Mouse (Mus musculus) embryonic facial prominence, embryonic 11.5 days (tissue): ENCODE measurements around the gene Cpne9. TPM values are rescaled to one million over a fixed set of nuclear protein-coding genes. Genes with fewer than 3 reads are reported as not detected.
"Not testable (repeated sequence)": the region's sequence is repeated elsewhere in the genome, so short reads cannot be mapped to it uniquely, and the experiment has no call there.

Experiments
- ATAC-seq: fragments of 200-750 bp; cut with Nextera tagmentation; replicated peaks from 2 replicates; pipeline ENCODE4 v1.8.0; 2017; ENCODE audit warnings: low read depth; ENCODE audit not compliant: insufficient number of reproducible peaks, low FRiP score, low TSS enrichment
- DNase-seq: peaks from one replicate; pipeline ENCODE4 v3.0.0-alpha.2; 2015; ENCODE audit warnings: low spot score
- H3K27ac ChIP-seq: fragments of 300-500 bp; sonication (generic); replicated peaks from 2 replicates; pipeline ENCODE4 v1.5.1; 2014; ENCODE audit warnings: mild to moderate bottlenecking, low read depth, low read length, control low read depth
- H3K27me3 ChIP-seq: fragments of 300-500 bp; sonication (generic); 2 replicates; pipeline ENCODE4 v1.6.1; 2014; ENCODE audit warnings: mild to moderate bottlenecking, low read length, moderate library complexity, mixed read lengths; ENCODE audit not compliant: control insufficient read depth, insufficient read depth
- H3K36me3 ChIP-seq: fragments of 300-500 bp; sonication (generic); replicated peaks from 2 replicates; pipeline ENCODE4 v1.6.1; 2014; ENCODE audit warnings: low read depth, mild to moderate bottlenecking, low read length, moderate library complexity, mixed read lengths; ENCODE audit not compliant: control insufficient read depth, insufficient read depth
- H3K4me1 ChIP-seq: fragments of 300-500 bp; sonication (generic); 2 replicates; pipeline ENCODE4 v1.6.1; 2014; ENCODE audit warnings: low read length, mixed read lengths; ENCODE audit not compliant: control insufficient read depth, insufficient read depth
- H3K4me2 ChIP-seq: fragments of 300-500 bp; sonication (generic); 2 replicates; pipeline ENCODE4 v1.6.1; 2014; ENCODE audit warnings: low read depth, mild to moderate bottlenecking, control low read depth, low read length, moderate library complexity
- H3K4me3 ChIP-seq: fragments of 300-500 bp; sonication (generic); 2 replicates; pipeline ENCODE4 v1.5.1; 2014; ENCODE audit warnings: low read depth, low read length, control low read depth
- H3K9ac ChIP-seq: fragments of 300-500 bp; sonication (generic); replicated peaks from 2 replicates; pipeline ENCODE4 v1.6.1; 2014; ENCODE audit warnings: mild to moderate bottlenecking, control low read depth, low read length
- H3K9me3 ChIP-seq: fragments of 300-500 bp; sonication (generic); replicated peaks from 2 replicates; pipeline ENCODE4 v1.6.1; 2016; ENCODE audit warnings: mild to moderate bottlenecking, low read length, inconsistent platforms, mixed read lengths; ENCODE audit not compliant: control insufficient read depth
- WGBS: fragments of 180-500 bp; shearing (Covaris S2); extraction: QIAGEN DNeasy Blood & Tissue Kit; methylation state at CpG from one replicate; pipeline ENCODE4 v1.1.7; 2014; 5-methylcytosine and 5-hydroxymethylcytosine counted together
- polyA plus RNA-seq: library from polyadenylated mRNA; unstranded; fragments of >200 nt; fragmentation: Nextera tagmentation; extraction: Ambion mirVana; gene quantifications from 2 replicates; pipeline ENCODE4 v1.2.1, GENCODE M21; 2014

Gene Cpne9
- polyA plus RNA-seq, 1 experiment from 2014 or later, result 0.14 TPM

GRCm38 (mm10) chr6:113308141-113308540, 26.0 kb downstream of the Cpne9 start:
- Histone ChIP-seq H3K36me3 (peaks cover 5% of the 10 kb centered on the region), H3K9me3 (no peaks in the 10 kb centered on the region), H3K4me1 (no peaks in the 10 kb centered on the region), H3K9ac (peak overlapping the region; percentile 94), H3K4me2 (peak overlapping the region; percentile 95), H3K27me3 (no peaks in the 10 kb centered on the region), H3K4me3 (peak overlapping the region; percentile 97), H3K27ac (no peak overlapping the region)
- WGBS, result 33% methylated on average over 5 of the region's 5 CpGs
- DNase-seq (no peak), ATAC-seq (no peak)

- Histone ChIP-seq H3K4me3 (no peak overlapping the region), H3K27ac (no peak overlapping the region), H3K4me2 (no peak overlapping the region), H3K9me3 (no peaks in the 10 kb centered on the region), H3K9ac (no peak overlapping the region), H3K27me3 (no peaks in the 10 kb centered on the region), H3K36me3 (peaks cover 38% of the 10 kb centered on the region), H3K4me1 (no peaks in the 10 kb centered on the region)
- ATAC-seq (no peak), DNase-seq (no peak)
- 89% methylated on average over 3 of the region's 3 CpGs for WGBS
Measured at GRCm38 (mm10) chr6:113315972-113316371, 33.9 kb downstream of the Cpne9 start.

GRCm38 (mm10) chr6:113326533-113327315, 44.6 kb downstream of the Cpne9 start, which contains the start of gene Ogg1:
Ogg1 (plus strand) TSS chr6:113326972.
- DNase-seq (peak; percentile 98), ATAC-seq (peak; percentile 98)
- H3K4me2 ChIP-seq, result peak within 1 kb of the TSS; percentile 87
- under 1% methylated on average over 52 of the region's 52 CpGs for WGBS
- no peaks in the 10 kb centered on the region for H3K27me3 ChIP-seq
- no peaks in the 10 kb centered on the region; the same call in none of the 2 replicates for H3K36me3 ChIP-seq
- H3K27ac ChIP-seq, result peak within 1 kb of the TSS; percentile 53
- H3K4me3 ChIP-seq, result peak within 1 kb of the TSS; percentile 53
- H3K9me3 ChIP-seq, result no peaks in the 10 kb centered on the region
- H3K9ac ChIP-seq, result peak within 1 kb of the TSS; percentile 69
- no peaks in the 10 kb centered on the region for H3K4me1 ChIP-seq

GRCm38 (mm10) chr6:113329396-113329795, 47.3 kb downstream of the Cpne9 start:
- H3K27me3 ChIP-seq, result no peaks in the 10 kb centered on the region
- no peak overlapping the region for H3K27ac ChIP-seq
- peaks cover 1% of the 10 kb centered on the region; the same call in 1 of the 2 replicates for H3K36me3 ChIP-seq
- ATAC-seq (no peak), DNase-seq (no peak)
- 87% methylated on average over 1 of the region's 1 CpGs for WGBS
- no peaks in the 10 kb centered on the region for H3K9me3 ChIP-seq
- H3K4me2 ChIP-seq, result no peak overlapping the region
- H3K4me1 ChIP-seq, result no peaks in the 10 kb centered on the region
- H3K9ac ChIP-seq, result no peak overlapping the region
- no peak overlapping the region for H3K4me3 ChIP-seq

- Histone ChIP-seq H3K4me1 (no peaks in the 10 kb centered on the region), H3K9ac (no peak overlapping the region), H3K27me3 (no peaks in the 10 kb centered on the region), H3K4me3 (no peak overlapping the region), H3K36me3 (peaks cover 2% of the 10 kb centered on the region), H3K27ac (no peak overlapping the region), H3K4me2 (no peak overlapping the region), H3K9me3 (no peaks in the 10 kb centered on the region)
- DNase-seq (no peak), ATAC-seq (no peak)
- 39% methylated on average over 2 of the region's 2 CpGs for WGBS
Measured at GRCm38 (mm10) chr6:113330547-113330946, 48.4 kb downstream of the Cpne9 start.

GRCm38 (mm10) chr6:113331721-113332120, 49.6 kb downstream of the Cpne9 start:
- Histone ChIP-seq H3K36me3 (peaks cover 2% of the 10 kb centered on the region), H3K9ac (no peak overlapping the region), H3K9me3 (no peaks in the 10 kb centered on the region), H3K4me3 (no peak overlapping the region), H3K4me1 (no peaks in the 10 kb centered on the region), H3K4me2 (no peak overlapping the region), H3K27me3 (no peaks in the 10 kb centered on the region), H3K27ac (no peak overlapping the region)
- ATAC-seq (no peak), DNase-seq (no peak)
- WGBS, result 92% methylated on average over 11 of the region's 11 CpGs

- not testable (repeated sequence) for H3K27me3 ChIP-seq, H3K4me1 ChIP-seq, DNase-seq, H3K9me3 ChIP-seq, H3K36me3 ChIP-seq, H3K4me3 ChIP-seq, H3K9ac ChIP-seq, ATAC-seq, H3K4me2 ChIP-seq, H3K27ac ChIP-seq
- WGBS, result 75% methylated on average over 6 of the region's 6 CpGs
Measured at GRCm38 (mm10) chr6:113332734-113333133, 50.6 kb downstream of the Cpne9 start.

GRCm38 (mm10) chr6:113333137-113333950, 51.2 kb downstream of the Cpne9 start:
- no peaks in the 10 kb centered on the region for H3K9me3 ChIP-seq
- WGBS, result 85% methylated on average over 14 of the region's 14 CpGs
- H3K27ac ChIP-seq, result no peak overlapping the region
- H3K4me3 ChIP-seq, result no peak overlapping the region
- no peak for DNase-seq
- H3K27me3 ChIP-seq, result no peaks in the 10 kb centered on the region
- H3K4me1 ChIP-seq, result no peaks in the 10 kb centered on the region
- no peak overlapping the region for H3K9ac ChIP-seq
- peaks cover 2% of the 10 kb centered on the region for H3K36me3 ChIP-seq
- no peak for ATAC-seq
- no peak overlapping the region for H3K4me2 ChIP-seq
